27 mouse cellular contexts compared by ENCODE assay signal in the genomic region with DNA sequence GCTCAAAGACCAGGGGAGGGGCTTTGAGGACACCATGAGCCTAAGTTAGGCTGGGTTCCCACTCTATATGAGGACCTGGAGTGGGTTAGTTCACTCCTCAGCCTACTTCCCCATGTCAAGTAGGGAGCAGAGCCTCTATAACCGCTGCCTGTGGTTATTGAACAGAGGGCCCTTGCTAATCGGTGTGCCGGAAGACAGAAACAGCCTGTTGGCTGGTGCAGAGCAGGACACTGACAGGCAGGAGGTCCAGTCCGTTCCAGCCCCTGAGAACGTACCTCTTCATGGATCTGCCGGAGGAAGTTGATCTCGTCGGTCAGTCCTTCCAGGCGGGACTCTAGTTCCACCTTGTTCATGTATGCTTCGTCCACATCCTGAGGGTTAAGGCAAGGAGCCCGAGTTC. TPM values are rescaled to one million over a fixed set of nuclear protein-coding genes. Genes with fewer than 3 reads are reported as not detected.
DNase-seq lines count a peak whose midpoint lies in the region; ATAC-seq and TF ChIP-seq lines count a peak whose summit lies in the region.
"Had no signal": no experiment of that assay in that cellular context is flagged by ENCODE, and none has a peak within 500 bp of the region (broad histone marks: within the 10 kb centered on the region; RNA-seq: fewer than 3 reads in every experiment).

No protein-coding gene starts in this region.

- peaks cover 0 to 25% of the 10 kb centered on the region in 2 experiments; a peak in 2 of 4 replicates for H3K36me3 ChIP-seq in MEL (ENCODE audit: control insufficient read depth in 1 of 2, insufficient read depth in 2 of 2, low read length in 2 of 2)
- H3K36me3 ChIP-seq: embryonic facial prominence, embryonic 13.5 days; embryonic facial prominence, embryonic 15.5 days; forebrain, embryonic 10.5 days; forebrain, embryonic 15.5 days had no signal

- H3K9me3 ChIP-seq in MEL (replicated peaks; ENCODE audit: insufficient read depth, low read length): no peaks in the 10 kb centered on the region
- H3K9me3 ChIP-seq: embryonic facial prominence, embryonic 13.5 days; embryonic facial prominence, embryonic 15.5 days; forebrain, embryonic 15.5 days had no signal

- TF ChIP-seq CTCF in MEL (IDR thresholded peaks at IDR 0.05 in 2 of 3, conservative IDR thresholded peaks at IDR 0.05 in 1 of 3; ENCODE audit: control insufficient read depth in 1 of 3, insufficient read depth in 1 of 3, low read depth in 2 of 3, low read length in 3 of 3, poor library complexity in 1 of 3, severe bottlenecking in 1 of 3): no peak

- peak overlapping the region; percentile 18 to 54; a peak in 3 of 4 replicates for H3K4me3 ChIP-seq in MEL (ENCODE audit: control insufficient read depth in 1 of 2, insufficient read depth in 1 of 2, low read depth in 2 of 2, low read length in 2 of 2)
- H3K4me3 ChIP-seq: embryonic facial prominence, embryonic 13.5 days; embryonic facial prominence, embryonic 15.5 days; erythroblast, embryonic 14.5 days; forebrain, embryonic 10.5 days; forebrain, embryonic 13.5 days; forebrain, embryonic 15.5 days had no signal

- peak; percentile 42 for ATAC-seq in common myeloid progenitor, adult 5-6 weeks (replicated peaks; ENCODE audit: low read depth, poor library complexity, severe bottlenecking)
- ATAC-seq in megakaryocyte progenitor cell, adult 5-6 weeks (replicated peaks; ENCODE audit: poor library complexity): peak; percentile 26; the same call in 1 of the 2 replicates
- ATAC-seq: activated CD4-positive, CD25-positive, alpha-beta regulatory T cell, adult 4 months; forebrain, embryonic 13.5 days; forebrain, embryonic 15.5 days; forebrain, postnatal 0 days; Patski had no signal

- H3K4me1 ChIP-seq in MEL (ENCODE audit: control insufficient read depth in 1 of 2, insufficient read depth in 2 of 2, low read length in 2 of 2): peaks cover 12 to 33% of the 10 kb centered on the region in 2 experiments

- TF ChIP-seq RAD21 in MEL (IDR thresholded peaks at IDR 0.05; ENCODE audit: low read depth, low read length): no peak

- H3K27me3 ChIP-seq in MEL (ENCODE audit: control insufficient read depth in 1 of 2, insufficient read depth in 2 of 2, low read length in 2 of 2): 0 out of 4 replicates have a peak, but pooled peaks cover 0 to 1% of the 10 kb centered on the region in 2 experiments
- H3K27me3 ChIP-seq: Patski had no signal

- H3K9ac ChIP-seq in MEL (ENCODE audit: control insufficient read depth, low read depth, low read length, poor library complexity, severe bottlenecking): peak overlapping the region; percentile 62
- H3K9ac ChIP-seq: embryonic facial prominence, embryonic 13.5 days; embryonic facial prominence, embryonic 15.5 days; forebrain, embryonic 13.5 days; forebrain, embryonic 15.5 days; forebrain, postnatal 0 days had no signal

- H3K27ac ChIP-seq in MEL (ENCODE audit: control insufficient read depth, low read depth, low read length): peak overlapping the region; percentile 69
- H3K27ac ChIP-seq: embryonic facial prominence, embryonic 13.5 days; embryonic facial prominence, embryonic 15.5 days; forebrain, embryonic 10.5 days; forebrain, embryonic 13.5 days; forebrain, embryonic 15.5 days had no signal

- TF ChIP-seq POLR2A in MEL (IDR thresholded peaks at IDR 0.05; ENCODE audit: control insufficient read depth in 1 of 2, insufficient read depth in 1 of 2, low read depth in 1 of 2, low read length in 2 of 2, poor library complexity in 1 of 2): no peak

- H3K79me2 ChIP-seq in MEL (ENCODE audit: control insufficient read depth, insufficient read depth, low read length, poor library complexity): no peaks in the 10 kb centered on the region

- DNase-seq in MEL (ENCODE audit: low read depth, low spot score): peak; percentile 79
- no peak for DNase-seq in heart, adult 9 months (ENCODE audit: low spot score in 2 of 2)
- no peak for DNase-seq in neural tube, embryonic 10.5 days (ENCODE audit: extremely low spot score, low spot score)
- no peak for DNase-seq in urinary bladder, adult 18-20 months (ENCODE audit: low spot score in 2 of 2)
- DNase-seq: adrenal gland, adult 8-10 months; adrenal gland, postnatal 14 days; adrenal gland, postnatal 36 days; cerebellum, adult 11-12 months; cerebellum, adult 2 months; cerebellum, adult 9-10 months; cerebellum, postnatal 10 days; cerebellum, postnatal 25 days; embryo, embryonic 11 days; forebrain, postnatal 0 days had no signal

- TF ChIP-seq EP300 in MEL (IDR thresholded peaks at IDR 0.05; ENCODE audit: low read depth in 1 of 2, low read length in 2 of 2): peak in 1 of 2 experiments; percentile 21; a peak in 2 of 4 replicates

TF ChIP-seq in MEL, 35 proteins besides CTCF, POLR2A, EP300 and RAD21 (continues in another document):
- no peak for TF ChIP-seq GATA1 (IDR thresholded peaks at IDR 0.05; ENCODE audit: low read depth, low read length)
- no peak for TF ChIP-seq RCOR1 (IDR thresholded peaks at IDR 0.05; ENCODE audit: low read depth, low read length)
- no peak for TF ChIP-seq ZC3H11A (IDR thresholded peaks at IDR 0.05; ENCODE audit: low read depth, low read length)
- no peak for TF ChIP-seq ELF1 (IDR thresholded peaks at IDR 0.05; ENCODE audit: low read depth, low read length)
- TF ChIP-seq E2F4 (IDR thresholded peaks at IDR 0.05; ENCODE audit: borderline replicate concordance, low read depth, low read length): no peak
- 0 out of 2 replicates have a peak, but pooled peaks have one; percentile 17 for TF ChIP-seq TBP (IDR thresholded peaks at IDR 0.05; ENCODE audit: low read depth, low read length)
- TF ChIP-seq SIN3A (IDR thresholded peaks at IDR 0.05; ENCODE audit: low read length): peak; percentile 3; the same call in 1 of the 2 replicates
- no peak for TF ChIP-seq HCFC1 (IDR thresholded peaks at IDR 0.05; ENCODE audit: low read depth, low read length)
- TF ChIP-seq TCF12 (IDR thresholded peaks at IDR 0.05; ENCODE audit: low read depth, low read length): no peak
- TF ChIP-seq TAL1 (IDR thresholded peaks at IDR 0.05; ENCODE audit: low read length): no peak
- TF ChIP-seq NELFE (IDR thresholded peaks at IDR 0.05; ENCODE audit: low read depth, low read length): peak; percentile 29; the same call in 1 of the 2 replicates
- TF ChIP-seq MAX (IDR thresholded peaks at IDR 0.05; ENCODE audit: low read length): no peak
- TF ChIP-seq POLR2AphosphoS5 (IDR thresholded peaks at IDR 0.05; ENCODE audit: borderline replicate concordance, low read depth, low read length): no peak
- no peak for TF ChIP-seq CHD2 (IDR thresholded peaks at IDR 0.05; ENCODE audit: low read length)
- TF ChIP-seq ZNF384 (IDR thresholded peaks at IDR 0.05; ENCODE audit: low read depth, low read length): no peak
- no peak for TF ChIP-seq MEF2A (IDR thresholded peaks at IDR 0.05; ENCODE audit: extremely low read depth, insufficient replicate concordance, low read depth, low read length, poor library complexity, severe bottlenecking)
- no peak for TF ChIP-seq USF2 (IDR thresholded peaks at IDR 0.05; ENCODE audit: borderline replicate concordance in 1 of 2, insufficient read depth in 1 of 2, low read depth in 1 of 2, low read length in 2 of 2)
- 0 out of 2 replicates have a peak, but pooled peaks have one; percentile 41 for TF ChIP-seq MAZ (IDR thresholded peaks at IDR 0.05; ENCODE audit: low read depth, low read length)
- TF ChIP-seq ZMIZ1 (IDR thresholded peaks at IDR 0.05; ENCODE audit: low read depth, low read length): no peak
- no peak; the same call in 1 of the 2 replicates for TF ChIP-seq MXI1 (IDR thresholded peaks at IDR 0.05; ENCODE audit: low read depth, low read length)
- TF ChIP-seq SMC3 (IDR thresholded peaks at IDR 0.05; ENCODE audit: low read depth, low read length): no peak
- TF ChIP-seq CHD1 (IDR thresholded peaks at IDR 0.05; ENCODE audit: low read depth, low read length): no peak
- no peak for TF ChIP-seq MYB (IDR thresholded peaks at IDR 0.05; ENCODE audit: low read depth, low read length)
- TF ChIP-seq UBTF (IDR thresholded peaks at IDR 0.05; ENCODE audit: borderline replicate concordance, insufficient read depth, low read depth, low read length): no peak
- TF ChIP-seq MAFK (IDR thresholded peaks at IDR 0.05; ENCODE audit: borderline replicate concordance, low read depth, low read length): no peak
- no peak for TF ChIP-seq GABPA (IDR thresholded peaks at IDR 0.05; ENCODE audit: low read depth, low read length)
- TF ChIP-seq ZKSCAN1 (IDR thresholded peaks at IDR 0.05; ENCODE audit: low read depth, low read length): no peak
- no peak for TF ChIP-seq MYC (IDR thresholded peaks at IDR 0.05; ENCODE audit: low read depth, low read length)
- TF ChIP-seq POLR2AphosphoS2 (IDR thresholded peaks at IDR 0.05; ENCODE audit: low read length): no peak

RNA-seq across cellular contexts. Expression of gene Krt8, which starts 5.1 kb away (rescaled TPM):
- 0.69 and 0.75 TPM in 2 replicates for total RNA-seq in MEL (2012; rRNA removed)
- under 1 TPM in 1 of 2 experiments, not detected in 1; 0.93 TPM for polyA plus RNA-seq in MEL (2012; ENCODE audit: insufficient read depth in 1 of 2, insufficient read length in 2 of 2, low read depth in 1 of 2, low replicate concordance in 2 of 2, missing spikeins in 1 of 2)
- total RNA-seq in common myeloid progenitor, adult 5-6 weeks (2017): not detected in 2 replicates
- 0.12 and 0.73 TPM in 2 replicates for total RNA-seq in megakaryocyte progenitor cell, adult 5-6 weeks (2015)
- total RNA-seq in megakaryocyte progenitor cell, adult 5-6 weeks (2017): 0.12 and 0.44 TPM in 2 replicates
- polyA plus RNA-seq: activated CD4-positive, CD25-positive, alpha-beta regulatory T cell, adult 4 months had no signal

RNA-seq across cellular contexts. Expression of gene Krt18, which starts 28.8 kb away (rescaled TPM):
- 0.08 TPM in 1 of 2 replicates, not detected in the other for total RNA-seq in MEL (2012; rRNA removed)
- polyA plus RNA-seq in MEL (2012; ENCODE audit: insufficient read depth in 1 of 2, insufficient read length in 2 of 2, low read depth in 1 of 2, low replicate concordance in 2 of 2, missing spikeins in 1 of 2): not detected
- 15.7 and 19.7 TPM in 2 replicates for total RNA-seq in common myeloid progenitor, adult 5-6 weeks (2017)
- total RNA-seq in megakaryocyte progenitor cell, adult 5-6 weeks (2015): 7.9 and 11.8 TPM in 2 replicates
- 12.0 and 14.6 TPM in 2 replicates for total RNA-seq in megakaryocyte progenitor cell, adult 5-6 weeks (2017)
- polyA plus RNA-seq: activated CD4-positive, CD25-positive, alpha-beta regulatory T cell, adult 4 months had no signal

RNA-seq across cellular contexts. Expression of gene Krt78, which starts 45.1 kb away (rescaled TPM):
- 0.08 and 0.13 TPM in 2 replicates for total RNA-seq in MEL (2012; rRNA removed)
- under 1 TPM in 1 of 2 experiments, not detected in 1; 0.17 TPM for polyA plus RNA-seq in MEL (2012; ENCODE audit: insufficient read depth in 1 of 2, insufficient read length in 2 of 2, low read depth in 1 of 2, low replicate concordance in 2 of 2, missing spikeins in 1 of 2)
- not detected in 2 replicates for total RNA-seq in common myeloid progenitor, adult 5-6 weeks (2017)
- total RNA-seq in megakaryocyte progenitor cell, adult 5-6 weeks (2015): not detected in 2 replicates
- total RNA-seq in megakaryocyte progenitor cell, adult 5-6 weeks (2017): not detected in 2 replicates
- total RNA-seq: adrenal gland, adult 18-20 months; adrenal gland, adult 8-10 months; adrenal gland, postnatal 14 days; adrenal gland, postnatal 36 days; forebrain, postnatal 0 days had no signal
- polyA plus RNA-seq: activated CD4-positive, CD25-positive, alpha-beta regulatory T cell, adult 4 months; C2C12; cerebellum, adult 2 months; forebrain, embryonic 10.5 days; forebrain, embryonic 13.5 days; forebrain, embryonic 15.5 days; forebrain, postnatal 0 days had no signal

RNA-seq across cellular contexts. Expression of gene Krt79, which starts 59.0 kb away (rescaled TPM):
- total RNA-seq in MEL (2012; rRNA removed): not detected in 2 replicates
- polyA plus RNA-seq in MEL (2012; ENCODE audit: insufficient read depth in 1 of 2, insufficient read length in 2 of 2, low read depth in 1 of 2, low replicate concordance in 2 of 2, missing spikeins in 1 of 2): not detected
- total RNA-seq in common myeloid progenitor, adult 5-6 weeks (2017): not detected in 2 replicates
- total RNA-seq in megakaryocyte progenitor cell, adult 5-6 weeks (2015): not detected in 2 replicates
- not detected in 2 replicates for total RNA-seq in megakaryocyte progenitor cell, adult 5-6 weeks (2017)
- polyA plus RNA-seq: activated CD4-positive, CD25-positive, alpha-beta regulatory T cell, adult 4 months; cerebellum, adult 2 months; embryonic facial prominence, embryonic 11.5 days; erythroblast, embryonic 14.5 days had no signal
